Comparison of ENCODE assay signal across 11 mouse cellular contexts in genomic region chrX:15007023-15007422, GRCm38 (mm10).
DNase-seq lines count a peak whose midpoint lies in the region; ATAC-seq and TF ChIP-seq lines count a peak whose summit lies in the region.
"Had no signal": no experiment of that assay in that cellular context is flagged by ENCODE, and none has a peak within 500 bp of the region (broad histone marks: within the 10 kb centered on the region; RNA-seq: fewer than 3 reads in every experiment).

No protein-coding gene starts in this region.

- H3K27ac ChIP-seq in kidney, adult 2 months (ENCODE audit: insufficient read depth, low read depth, low read length), result no peak overlapping the region
- no peak overlapping the region for H3K27ac ChIP-seq in neural tube, embryonic 15.5 days (replicated peaks)
- H3K27ac ChIP-seq: liver, embryonic 12.5 days; stomach, embryonic 15.5 days had no signal

- no peak for ATAC-seq in neural tube, embryonic 15.5 days (ENCODE audit: low FRiP score)
- ATAC-seq: liver, embryonic 12.5 days had no signal

- no peaks in the 10 kb centered on the region for H3K27me3 ChIP-seq in kidney, adult 2 months (replicated peaks; ENCODE audit: control insufficient read depth, insufficient read depth, low read length)
- H3K27me3 ChIP-seq in neural tube, embryonic 15.5 days (replicated peaks), result no peaks in the 10 kb centered on the region
- H3K27me3 ChIP-seq: liver, embryonic 12.5 days; stomach, embryonic 15.5 days had no signal

- TF ChIP-seq POLR2A in kidney, adult 2 months (IDR thresholded peaks at IDR 0.05; ENCODE audit: low read depth, low read length), result no peak

- 87% methylated on average over 2 of the region's 2 CpGs for WGBS in kidney, adult 2 months
- 83% methylated on average over 2 of the region's 2 CpGs for WGBS in neural tube, embryonic 15.5 days

- no peak overlapping the region for H3K4me2 ChIP-seq in neural tube, embryonic 15.5 days
- H3K4me2 ChIP-seq: liver, embryonic 12.5 days; stomach, embryonic 15.5 days had no signal

- no peaks in the 10 kb centered on the region for H3K4me1 ChIP-seq in kidney, adult 2 months (ENCODE audit: control insufficient read depth, insufficient read depth, low read length)
- H3K4me1 ChIP-seq in neural tube, embryonic 15.5 days, result no peaks in the 10 kb centered on the region
- H3K4me1 ChIP-seq: liver, embryonic 12.5 days; stomach, embryonic 15.5 days had no signal

- no peak overlapping the region for H3K9ac ChIP-seq in neural tube, embryonic 15.5 days (replicated peaks)
- H3K9ac ChIP-seq: liver, embryonic 12.5 days; stomach, embryonic 15.5 days had no signal

- intact Hi-C loops in heart, postnatal 25 days (cut with DNase I), result no loop called here
- intact Hi-C loops in left cerebral cortex, postnatal 36 days (cut with DNase I), result no loop called here

- H3K4me3 ChIP-seq in kidney, adult 2 months (ENCODE audit: insufficient read depth, low read depth, low read length), result no peak overlapping the region
- H3K4me3 ChIP-seq in neural tube, embryonic 15.5 days (replicated peaks), result no peak overlapping the region
- H3K4me3 ChIP-seq: liver, embryonic 12.5 days; stomach, embryonic 15.5 days had no signal

- no peak for TF ChIP-seq CTCF in kidney, adult 2 months (conservative IDR thresholded peaks at IDR 0.05; ENCODE audit: insufficient read depth, insufficient read length, low read depth, low read length)

- no peaks in the 10 kb centered on the region for H3K36me3 ChIP-seq in kidney, adult 2 months (ENCODE audit: control insufficient read depth, insufficient read depth, low read length)
- no peaks in the 10 kb centered on the region for H3K36me3 ChIP-seq in neural tube, embryonic 15.5 days
- H3K36me3 ChIP-seq: liver, embryonic 12.5 days; stomach, embryonic 15.5 days had no signal

- peak; percentile 49 to 53 for DNase-seq in heart, adult 18-20 months
- no peak for DNase-seq in heart, postnatal 25 days (ENCODE audit: low spot score)
- DNase-seq in cerebellum, adult 18-20 months, result peak; percentile 52 to 55
- peak; percentile 59 for DNase-seq in gastrocnemius, postnatal 25 days
- DNase-seq in left cerebral cortex, postnatal 36 days (ENCODE audit: low spot score in 2 of 2), result peak; percentile 7 to 31
- no peak for DNase-seq in kidney, adult 2 months
- no peak for DNase-seq in lung, adult 18-20 months
- DNase-seq: kidney, adult 9 months had no signal

- no peaks in the 10 kb centered on the region for H3K9me3 ChIP-seq in neural tube, embryonic 15.5 days (replicated peaks)
- H3K9me3 ChIP-seq: liver, embryonic 12.5 days; stomach, embryonic 15.5 days had no signal

Comparison
In these comparisons a context has a peak if more than half of its experiments do, and no peak if none do; other contexts are left out.
1. DNase-seq: peak in heart, adult 18-20 months (2 of 2), cerebellum, adult 18-20 months (2 of 2), gastrocnemius, postnatal 25 days (single experiment) and left cerebral cortex, postnatal 36 days (2 of 2); none in heart, postnatal 25 days (single experiment), kidney, adult 2 months (single experiment) and lung, adult 18-20 months (0 of 2).